Mouse (Mus musculus) MEL (cell line): ENCODE data around the gene Krt73. TPM values are rescaled to one million over a fixed set of nuclear protein-coding genes. Genes with fewer than 3 reads are reported as not detected.

Source experiments
- DNase-seq: peaks from one replicate; pipeline ENCODE4 v3.0.0; 2011; ENCODE audit warnings: low read depth, low spot score
- H3K27ac ChIP-seq: 2 replicates; pipeline ENCODE4 v1.5.1; 2012; ENCODE audit warnings: low read depth, mild to moderate bottlenecking, control low read depth, low read length, moderate library complexity; ENCODE audit not compliant: control insufficient read depth
- H3K27me3 ChIP-seq, 2 experiments: fragments of 150-350 bp in 1 of 2; sonication (generic) in 1 of 2; 2 replicates each; pipeline ENCODE4 v1.6.1; 2012; ENCODE audit warnings: low read length in 2 of 2, mild to moderate bottlenecking in 2 of 2, improper control_type of control experiment in 1 of 2, moderate library complexity in 1 of 2; ENCODE audit not compliant: insufficient read depth in 2 of 2, control insufficient read depth in 1 of 2
- H3K36me3 ChIP-seq, 2 experiments: 2 replicates each; pipeline ENCODE4 v1.6.1; 2012 to 2014; ENCODE audit warnings: low read length in 2 of 2, improper control_type of control experiment in 1 of 2, inconsistent platforms in 1 of 2, mild to moderate bottlenecking in 1 of 2; ENCODE audit not compliant: insufficient read depth in 2 of 2, control insufficient read depth in 1 of 2
- H3K4me1 ChIP-seq, 2 experiments: fragments of 150-350 bp in 1 of 2; sonication (generic) in 1 of 2; 2 replicates each; pipeline ENCODE4 v1.6.1; 2012; ENCODE audit warnings: low read length in 2 of 2, improper control_type of control experiment in 1 of 2, mild to moderate bottlenecking in 1 of 2; ENCODE audit not compliant: insufficient read depth in 2 of 2, control insufficient read depth in 1 of 2
- H3K4me3 ChIP-seq, 2 experiments: fragments of 150-350 bp in 1 of 2; sonication (generic) in 1 of 2; 2 replicates each; pipeline ENCODE4 v1.5.1; 2012; ENCODE audit warnings: low read depth in 2 of 2, low read length in 2 of 2, mild to moderate bottlenecking in 2 of 2, moderate library complexity in 2 of 2, control low read depth in 1 of 2, improper control_type of control experiment in 1 of 2; ENCODE audit not compliant: control insufficient read depth in 1 of 2, insufficient read depth in 1 of 2
- H3K79me2 ChIP-seq: 2 replicates; pipeline ENCODE4 v1.6.1; 2012; ENCODE audit warnings: mild to moderate bottlenecking, low read length, moderate library complexity; ENCODE audit not compliant: control insufficient read depth, poor library complexity, insufficient read depth
- H3K9ac ChIP-seq: 2 replicates; pipeline ENCODE4 v1.6.1; 2012; ENCODE audit warnings: low read depth, mild to moderate bottlenecking, control low read depth, low read length, moderate library complexity; ENCODE audit not compliant: control insufficient read depth, poor library complexity, severe bottlenecking
- H3K9me3 ChIP-seq: fragments of 150-350 bp; sonication (generic); replicated peaks from 2 replicates; pipeline ENCODE4 v1.6.1; 2012; ENCODE audit warnings: mild to moderate bottlenecking, low read length, improper control_type of control experiment, moderate library complexity; ENCODE audit not compliant: insufficient read depth
- CHD2 ChIP-seq: IDR thresholded peaks from 2 replicates; pipeline ENCODE4 v1.6.1; 2011; ENCODE audit warnings: low read length, improper control_type of control experiment
- ELF1 ChIP-seq: IDR thresholded peaks from 2 replicates; pipeline ENCODE4 v1.6.1; 2014; ENCODE audit warnings: low read depth, mild to moderate bottlenecking, inconsistent platforms, low read length, improper control_type of control experiment, moderate library complexity
- JUND ChIP-seq: IDR thresholded peaks from 2 replicates; pipeline ENCODE4 v1.6.1; 2011; ENCODE audit warnings: low read depth, mild to moderate bottlenecking, improper control_type of control experiment, low read length
- MAFK ChIP-seq: IDR thresholded peaks from 2 replicates; pipeline ENCODE4 v1.6.1; 2011; ENCODE audit warnings: low read depth, mild to moderate bottlenecking, low read length, improper control_type of control experiment, borderline replicate concordance
- MAX ChIP-seq: IDR thresholded peaks from 2 replicates; pipeline ENCODE4 v1.6.1; 2011; ENCODE audit warnings: low read length, improper control_type of control experiment
- MAZ ChIP-seq: IDR thresholded peaks from 2 replicates; pipeline ENCODE4 v1.6.1; 2012; ENCODE audit warnings: low read depth, mild to moderate bottlenecking, inconsistent platforms, low read length, improper control_type of control experiment
- MYB ChIP-seq: IDR thresholded peaks from 2 replicates; pipeline ENCODE4 v1.6.1; 2011; ENCODE audit warnings: mild to moderate bottlenecking, low read depth, low read length, improper control_type of control experiment
- MYC ChIP-seq: IDR thresholded peaks from 2 replicates; pipeline ENCODE4 v1.6.1; 2011; ENCODE audit warnings: low read depth, mild to moderate bottlenecking, low read length, improper control_type of control experiment, moderate library complexity
- NELFE ChIP-seq: IDR thresholded peaks from 2 replicates; pipeline ENCODE4 v1.6.1; 2011; ENCODE audit warnings: low read depth, low read length, improper control_type of control experiment
- TBP ChIP-seq: IDR thresholded peaks from 2 replicates; pipeline ENCODE4 v1.8.0; 2011; ENCODE audit warnings: low read depth, low read length, improper control_type of control experiment
- TCF12 ChIP-seq: IDR thresholded peaks from 2 replicates; pipeline ENCODE4 v1.6.1; 2014; ENCODE audit warnings: low read depth, mild to moderate bottlenecking, inconsistent platforms, low read length, improper control_type of control experiment, moderate library complexity
- UBTF ChIP-seq: IDR thresholded peaks from 2 replicates; pipeline ENCODE4 v1.6.1; 2012; ENCODE audit warnings: low read depth, mild to moderate bottlenecking, inconsistent platforms, low read length, improper control_type of control experiment, moderate library complexity, borderline replicate concordance; ENCODE audit not compliant: insufficient read depth
- USF1 ChIP-seq: IDR thresholded peaks from 2 replicates; pipeline ENCODE4 v1.6.1; 2014; ENCODE audit warnings: low read depth, mild to moderate bottlenecking, inconsistent platforms, low read length, improper control_type of control experiment, moderate library complexity
- ZC3H11A ChIP-seq: IDR thresholded peaks from 2 replicates; pipeline ENCODE4 v1.6.1; 2012; ENCODE audit warnings: low read depth, mild to moderate bottlenecking, inconsistent platforms, low read length, improper control_type of control experiment
- ZNF384 ChIP-seq: IDR thresholded peaks from 2 replicates; pipeline ENCODE4 v1.6.1; 2012; ENCODE audit warnings: low read depth, mild to moderate bottlenecking, inconsistent platforms, low read length, improper control_type of control experiment
- polyA plus RNA-seq, 2 experiments: library from polyadenylated mRNA; stranded (reverse) in 1 of 2; unstranded in 1 of 2; fragments of >175 nt in 1 of 2; fragments of >200 nt in 1 of 2; gene quantifications; 2 replicates each; pipeline versions ENCODE4 v1.2.1 to v1.2.4; 2012; ENCODE audit warnings: low replicate concordance in 2 of 2, low read depth in 1 of 2; ENCODE audit not compliant: insufficient read length in 2 of 2, insufficient read depth in 1 of 2, missing spikeins in 1 of 2
- total RNA-seq: library from RNA; depleted of rRNA; stranded (reverse); fragments of 300-350 nt; gene quantifications from 2 replicates; pipeline ENCODE4 v1.2.3, GENCODE M21; 2012

Gene Krt73
- total and polyA plus RNA-seq, 3 experiments: not detected

DNA sequence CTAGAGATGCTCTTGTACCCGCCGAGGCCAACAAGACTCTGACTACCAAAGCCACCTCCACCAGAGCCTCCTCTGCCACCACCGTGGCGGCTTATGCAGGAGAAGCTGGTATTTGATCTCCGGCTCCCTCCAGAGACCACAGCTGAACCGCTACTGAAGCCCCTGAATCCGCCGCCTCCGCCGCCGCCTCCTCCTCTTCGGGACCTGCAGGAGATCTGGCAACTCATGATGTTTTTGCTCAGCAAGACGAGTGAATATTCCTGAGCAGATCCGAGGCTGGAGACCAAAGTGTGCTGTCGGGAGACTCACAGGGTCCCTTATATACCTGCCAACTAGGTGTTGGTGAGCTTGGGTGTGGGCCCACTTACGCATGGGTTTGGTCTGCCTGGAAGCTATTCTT, 15.7 kb upstream of the Krt73 start, which contains the start of gene Krt2:
Gene Krt2, minus strand, starts transcription at position 295 of the 400 bp plus-strand sequence.
- no peak for DNase-seq
- no peaks in the 10 kb centered on the region for H3K27me3 ChIP-seq
- H3K36me3 ChIP-seq: no peaks in the 10 kb centered on the region
- no peaks in the 10 kb centered on the region for H3K79me2 ChIP-seq
- H3K4me3 ChIP-seq: no peak within 1 kb of the TSS
- H3K4me1 ChIP-seq: no peaks in the 10 kb centered on the region
- H3K9me3 ChIP-seq: no peaks in the 10 kb centered on the region
- TF ChIP-seq USF1 (no peak), MAZ (no peak), MAFK (no peak), MAX (no peak), NELFE (no peak), ZC3H11A (no peak), JUND (no peak)
- no peak within 1 kb of the TSS for H3K27ac ChIP-seq
- no peak within 1 kb of the TSS for H3K9ac ChIP-seq

DNA sequence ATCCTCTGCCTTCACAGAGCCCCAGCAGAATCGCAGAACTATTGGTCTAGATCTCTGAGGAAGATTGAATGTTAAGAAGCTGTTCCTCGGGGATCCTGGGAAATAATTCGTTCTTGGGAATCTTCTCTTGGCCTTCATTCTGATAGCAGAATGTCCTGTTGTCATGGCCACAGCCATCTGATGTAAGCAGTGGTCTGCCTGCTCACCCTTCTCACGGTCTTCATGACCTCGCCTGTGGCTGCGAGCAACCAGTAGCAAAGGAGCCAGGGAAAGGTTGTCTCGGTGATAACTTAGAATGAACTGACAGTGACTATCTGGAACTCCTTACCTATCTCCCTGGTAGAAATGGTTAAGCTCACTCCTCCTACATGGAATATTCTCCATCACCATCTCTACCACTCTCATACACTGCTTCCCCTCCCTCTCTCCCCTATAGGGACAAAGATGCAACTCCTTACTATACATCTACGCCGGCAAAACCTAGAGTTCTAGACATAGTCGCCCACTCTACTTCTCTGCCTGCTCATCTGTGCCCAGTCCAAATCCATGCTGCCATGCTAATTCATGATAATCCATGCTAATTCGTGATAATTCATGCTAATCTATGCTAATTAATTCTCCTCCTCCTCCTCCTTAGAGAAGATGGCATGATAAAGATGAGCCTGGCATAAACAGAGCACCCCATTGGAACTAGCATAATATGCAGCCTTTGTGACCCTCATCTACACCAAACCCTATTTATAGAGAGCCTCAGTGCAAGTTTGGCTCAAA, 1.1 kb upstream of the Krt73 start:
- Histone ChIP-seq H3K27me3 (peaks cover 0 to 2% of the 10 kb centered on the region in 2 experiments; a peak in 1 of 4 replicates), H3K36me3 (no peaks in the 10 kb centered on the region), H3K9me3 (no peaks in the 10 kb centered on the region), H3K4me3 (no peak overlapping the region), H3K9ac (no peak overlapping the region), H3K4me1 (no peaks in the 10 kb centered on the region)
- TF ChIP-seq MAX (no peak), MYC (no peak), NELFE (no peak)
- TF ChIP-seq, all 39 proteins: peak for 0
- H3K79me2 ChIP-seq: no peaks in the 10 kb centered on the region
- H3K27ac ChIP-seq: no peak overlapping the region
- no peak for DNase-seq

DNA sequence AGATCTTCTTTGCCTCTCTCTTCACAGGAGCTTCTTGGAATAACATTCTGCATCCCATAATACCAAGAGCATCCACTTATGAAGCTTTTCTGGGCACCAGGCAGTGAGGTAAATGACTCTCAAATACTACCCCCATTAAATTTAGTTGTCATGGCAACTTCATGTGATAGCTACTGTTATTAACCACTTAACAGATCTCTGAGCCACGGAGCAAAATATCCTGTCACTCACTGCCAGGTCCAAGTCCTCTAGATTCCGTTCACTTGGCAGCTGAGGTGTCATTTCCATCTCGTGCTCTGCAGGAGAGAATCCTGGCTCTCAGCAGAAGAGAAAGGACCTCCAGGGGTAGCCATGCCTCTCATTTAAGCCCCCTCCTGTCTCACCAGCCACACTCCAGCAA, 11.3 kb downstream of the Krt73 start:
- Histone ChIP-seq H3K27me3 (no peaks in the 10 kb centered on the region; a peak in 1 of 4 replicates), H3K9ac (no peak overlapping the region), H3K36me3 (no peaks in the 10 kb centered on the region), H3K79me2 (no peaks in the 10 kb centered on the region), H3K9me3 (no peaks in the 10 kb centered on the region), H3K4me1 (no peaks in the 10 kb centered on the region), H3K27ac (no peak overlapping the region), H3K4me3 (no peak overlapping the region)
- TF ChIP-seq ZNF384 (no peak), TBP (no peak), ELF1 (no peak), CHD2 (no peak), UBTF (no peak), MYB (no peak), MAX (no peak), USF1 (no peak), ZC3H11A (no peak), TCF12 (no peak)
- no peak for DNase-seq
